Mouse (Mus musculus) ES-CJ7 (cell line): Measurements from ENCODE around the gene Phka2.

ENCODE experiments used
- DNase-seq: peaks from one replicate; pipeline ENCODE4 v3.0.0; 2011; ENCODE audit warnings: low read depth, low spot score

The Phka2 gene

GRCm38 (mm10) chrX:160598562-160599458 lies 96.8 kb downstream of the Phka2 start:
- no peak for DNase-seq

- no peak for DNase-seq
Observed at GRCm38 (mm10) chrX:160601053-160601452, 99.1 kb downstream of the Phka2 start.

- no peak for DNase-seq
Observed at GRCm38 (mm10) chrX:160602770-160603169, 100.8 kb downstream of the Phka2 start.

- DNase-seq: no peak
Observed at GRCm38 (mm10) chrX:160603316-160603715, 101.3 kb downstream of the Phka2 start.

- no peak for DNase-seq
Observed at GRCm38 (mm10) chrX:160603981-160604541, 102.1 kb downstream of the Phka2 start.

- DNase-seq: peak; percentile 61
Observed at GRCm38 (mm10) chrX:160609849-160610248, 107.9 kb downstream of the Phka2 start.

GRCm38 (mm10) chrX:160610482-160610881 lies 108.5 kb downstream of the Phka2 start:
- no peak for DNase-seq

GRCm38 (mm10) chrX:160610882-160611644 lies 109.1 kb downstream of the Phka2 start:
- DNase-seq: no peak
